Mouse (Mus musculus): ENCODE results near the gene Chac1.

Gene Chac1

DNA sequence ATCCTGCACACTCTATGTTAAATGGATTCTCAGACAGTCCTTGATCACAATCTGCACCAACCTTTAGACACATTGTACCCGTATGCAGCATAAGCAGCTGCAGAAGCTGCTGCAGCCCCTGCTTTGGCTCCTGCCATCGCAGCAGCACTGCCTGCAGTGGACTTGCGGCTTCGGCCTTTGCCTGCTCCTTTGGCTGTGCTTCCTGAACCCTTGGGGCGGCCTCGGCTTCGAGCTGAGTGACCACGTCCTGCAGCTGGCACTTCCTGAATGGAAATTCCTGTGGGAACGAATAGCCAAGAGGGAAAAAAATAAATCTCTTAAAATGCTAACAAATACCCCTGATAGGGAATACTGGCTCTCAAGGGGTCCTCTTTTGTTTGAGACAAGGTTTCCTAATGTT, 26.3 kb downstream of the Chac1 start:
- no peak for DNase-seq (ENCODE audit: low spot score in 2 of 2)

DNA sequence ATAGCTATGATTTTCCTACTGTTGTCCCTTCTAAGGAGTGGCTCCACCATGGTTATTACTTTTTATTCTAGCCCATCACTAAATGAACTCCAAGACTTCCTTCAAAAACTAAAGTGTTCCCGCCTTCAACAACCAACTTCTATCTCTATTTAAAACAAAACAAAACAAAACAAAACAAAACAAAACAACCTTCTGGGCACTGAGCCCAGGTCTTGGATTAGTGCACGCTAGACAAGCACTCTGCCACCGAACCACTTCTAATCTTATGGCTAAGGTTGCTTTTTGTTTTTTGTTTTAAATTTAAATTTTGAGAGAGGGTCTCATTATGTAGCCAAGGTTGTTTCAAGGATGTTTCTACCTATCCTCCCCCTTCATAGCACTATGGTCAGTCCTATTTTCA, 26.8 kb downstream of the Chac1 start:
- no peak for DNase-seq (ENCODE audit: low spot score in 2 of 2)

GRCm38 (mm10) chr2:119379455-119379854, 28.4 kb downstream of the Chac1 start:
- DNase-seq (ENCODE audit: low spot score in 2 of 2) = no peak

DNA sequence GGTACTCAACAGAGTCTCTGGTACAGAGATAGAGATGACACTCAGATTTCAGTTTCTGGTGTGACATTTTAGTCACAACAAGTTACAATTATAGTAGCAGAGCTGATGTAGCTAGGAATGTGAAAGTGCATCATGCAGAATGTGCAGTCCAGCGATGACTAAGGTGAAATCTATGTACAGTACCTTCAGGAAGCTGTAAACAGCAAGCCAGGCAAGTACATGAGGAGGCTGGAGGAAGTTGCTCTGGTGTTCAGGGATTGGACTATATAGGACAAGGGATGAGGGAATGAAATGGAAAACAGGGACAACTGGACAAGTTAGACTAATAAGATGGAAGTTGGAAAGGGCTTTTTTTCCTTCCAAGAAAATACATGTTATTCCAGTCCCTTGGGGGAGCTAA, 37.2 kb downstream of the Chac1 start:
- no peak for DNase-seq (ENCODE audit: low spot score in 2 of 2)

- DNase-seq (ENCODE audit: low spot score in 2 of 2) = no peak
These were observed 39.0 kb downstream of the Chac1 start for GRCm38 (mm10) chr2:119389992-119390391.

DNA sequence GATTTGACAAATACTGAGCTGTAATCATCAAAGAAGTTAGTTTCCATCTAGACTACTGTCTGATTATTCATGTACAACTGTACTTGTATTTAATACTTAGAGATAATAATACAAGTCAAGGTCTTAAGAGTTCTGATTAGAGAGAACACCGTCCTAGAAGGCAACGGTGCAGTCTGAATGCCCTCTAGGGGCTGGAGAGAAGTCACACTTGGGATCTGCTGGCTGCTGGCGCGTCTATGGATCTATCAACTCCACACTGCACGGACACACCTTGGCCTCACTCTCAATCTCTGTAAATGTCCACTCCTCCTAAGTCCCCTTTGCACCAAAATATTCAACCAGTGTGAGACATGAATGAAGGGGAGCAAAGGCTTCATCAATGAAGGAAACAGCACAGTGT, 47.2 kb downstream of the Chac1 start:
- no peak for DNase-seq (ENCODE audit: low spot score in 2 of 2)

- no peak for DNase-seq (ENCODE audit: low spot score in 2 of 2)
These were observed 47.6 kb downstream of the Chac1 start for GRCm38 (mm10) chr2:119398665-119399064.

- no peak for DNase-seq (ENCODE audit: low spot score in 2 of 2)
These were observed 48.3 kb downstream of the Chac1 start for GRCm38 (mm10) chr2:119399313-119399712.

Data from right cerebral cortex, postnatal 10 days (tissue).